Mouse (Mus musculus) myocyte (in vitro differentiated cells): Measurements from ENCODE around the gene Gm20388.

Experiments
- CEBPB ChIP-seq: IDR thresholded peaks from 2 replicates; pipeline ENCODE4 v1.6.1; 2011; ENCODE audit warnings: mild to moderate bottlenecking, moderate library complexity; ENCODE audit not compliant: poor library complexity, insufficient read depth, severe bottlenecking
- E2F4 ChIP-seq: IDR thresholded peaks from one replicate; pipeline ENCODE4 v1.6.1; 2011; ENCODE audit warnings: mild to moderate bottlenecking, control low read depth, moderate library complexity; ENCODE audit not compliant: insufficient read depth
- MAX ChIP-seq: IDR thresholded peaks from one replicate; pipeline ENCODE4 v1.6.1; 2011; ENCODE audit warnings: low read depth, mild to moderate bottlenecking, control low read depth
- MYOD1 ChIP-seq, 3 experiments: IDR thresholded peaks; one replicate each; pipeline ENCODE4 v1.6.1; 2011; ENCODE audit warnings: control low read depth in 2 of 3, low read depth in 2 of 3, mild to moderate bottlenecking in 2 of 3, moderate library complexity in 1 of 3; ENCODE audit not compliant: insufficient read length in 2 of 3, control insufficient read depth in 1 of 3
- MYOG ChIP-seq, 3 experiments: IDR thresholded peaks; one replicate each; pipeline ENCODE4 v1.6.1; 2011; ENCODE audit warnings: control low read depth in 2 of 3, low read depth in 2 of 3, mild to moderate bottlenecking in 2 of 3; ENCODE audit not compliant: insufficient read length in 2 of 3, control insufficient read depth in 1 of 3, insufficient read depth in 1 of 3
- POLR2A ChIP-seq: IDR thresholded peaks from one replicate; pipeline ENCODE4 v1.6.1; 2011; ENCODE audit warnings: low read depth, mild to moderate bottlenecking, control low read depth, moderate library complexity; ENCODE audit not compliant: insufficient read length
- POLR2AphosphoS2 ChIP-seq: IDR thresholded peaks from one replicate; pipeline ENCODE4 v1.6.1; 2011; ENCODE audit warnings: low read depth, control low read depth; ENCODE audit not compliant: insufficient read length
- SRF ChIP-seq: IDR thresholded peaks from one replicate; pipeline ENCODE4 v1.6.1; 2011; ENCODE audit warnings: low read depth; ENCODE audit not compliant: control insufficient read depth, insufficient read length
- TCF12 ChIP-seq: IDR thresholded peaks from one replicate; pipeline ENCODE4 v1.6.1; 2011; ENCODE audit warnings: mild to moderate bottlenecking, control low read depth; ENCODE audit not compliant: poor library complexity, insufficient read depth, severe bottlenecking
- TCF3 ChIP-seq: IDR thresholded peaks from one replicate; pipeline ENCODE4 v1.6.1; 2011; ENCODE audit warnings: low read depth, control low read depth; ENCODE audit not compliant: insufficient read length
- USF1 ChIP-seq: IDR thresholded peaks from one replicate; pipeline ENCODE4 v1.6.1; 2011; ENCODE audit warnings: low read depth, mild to moderate bottlenecking, control low read depth, moderate library complexity

DNA sequence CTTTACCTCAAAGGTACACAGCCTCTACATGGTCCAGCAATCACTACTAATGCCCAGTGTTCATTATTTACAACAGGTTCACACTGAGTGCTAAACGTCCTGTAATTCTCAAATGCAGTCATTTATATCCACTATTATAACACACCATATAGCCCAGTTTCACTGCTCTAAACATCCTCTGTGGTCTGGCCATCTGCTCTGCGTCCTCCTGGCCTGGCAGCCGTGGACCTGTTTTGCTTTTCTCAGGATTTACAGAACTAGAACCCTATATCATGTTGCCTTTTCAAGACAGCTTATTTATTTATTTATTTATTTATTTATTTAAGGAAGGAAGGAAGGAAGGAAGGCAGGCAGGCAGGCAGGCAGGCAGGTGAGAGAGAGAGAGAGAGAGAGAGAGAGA lies 3017.2 kb downstream of the Gm20388 start:
- TF ChIP-seq POLR2A, result no peak
- no peak for TF ChIP-seq MYOD1 (IDR thresholded peaks at IDR 0.05; ENCODE audit: control insufficient read depth in 1 of 3, insufficient read length in 2 of 3, low read depth in 2 of 3)
- no peak for TF ChIP-seq CEBPB
- TF ChIP-seq MAX, result no peak
- TF ChIP-seq TCF12, result no peak
- TF ChIP-seq POLR2AphosphoS2, result no peak
- no peak for TF ChIP-seq SRF
- TF ChIP-seq USF1, result no peak
- TF ChIP-seq E2F4, result no peak
- TF ChIP-seq MYOG (IDR thresholded peaks at IDR 0.05; ENCODE audit: control insufficient read depth in 1 of 3, insufficient read depth in 1 of 3, insufficient read length in 2 of 3, low read depth in 2 of 3), result no peak
- no peak for TF ChIP-seq TCF3
